Mouse (Mus musculus) embryonic facial prominence, embryonic 11.5 days (tissue): ENCODE data around the gene Spryd3. TPM values are rescaled to one million over a fixed set of nuclear protein-coding genes. Genes with fewer than 3 reads are reported as not detected.

ENCODE experiments used
- ATAC-seq: fragments of 200-750 bp; cut with Nextera tagmentation; replicated peaks from 2 replicates; pipeline ENCODE4 v1.8.0; 2017; ENCODE audit warnings: low read depth; ENCODE audit not compliant: insufficient number of reproducible peaks, low FRiP score, low TSS enrichment
- DNase-seq: peaks from one replicate; pipeline ENCODE4 v3.0.0-alpha.2; 2015; ENCODE audit warnings: low spot score
- H3K27ac ChIP-seq: fragments of 300-500 bp; sonication (generic); replicated peaks from 2 replicates; pipeline ENCODE4 v1.5.1; 2014; ENCODE audit warnings: mild to moderate bottlenecking, low read depth, low read length, control low read depth
- H3K27me3 ChIP-seq: fragments of 300-500 bp; sonication (generic); 2 replicates; pipeline ENCODE4 v1.6.1; 2014; ENCODE audit warnings: mild to moderate bottlenecking, low read length, moderate library complexity, mixed read lengths; ENCODE audit not compliant: control insufficient read depth, insufficient read depth
- H3K36me3 ChIP-seq: fragments of 300-500 bp; sonication (generic); replicated peaks from 2 replicates; pipeline ENCODE4 v1.6.1; 2014; ENCODE audit warnings: low read depth, mild to moderate bottlenecking, low read length, moderate library complexity, mixed read lengths; ENCODE audit not compliant: control insufficient read depth, insufficient read depth
- H3K4me1 ChIP-seq: fragments of 300-500 bp; sonication (generic); 2 replicates; pipeline ENCODE4 v1.6.1; 2014; ENCODE audit warnings: low read length, mixed read lengths; ENCODE audit not compliant: control insufficient read depth, insufficient read depth
- H3K4me2 ChIP-seq: fragments of 300-500 bp; sonication (generic); 2 replicates; pipeline ENCODE4 v1.6.1; 2014; ENCODE audit warnings: low read depth, mild to moderate bottlenecking, control low read depth, low read length, moderate library complexity
- H3K4me3 ChIP-seq: fragments of 300-500 bp; sonication (generic); 2 replicates; pipeline ENCODE4 v1.5.1; 2014; ENCODE audit warnings: low read depth, low read length, control low read depth
- H3K9ac ChIP-seq: fragments of 300-500 bp; sonication (generic); replicated peaks from 2 replicates; pipeline ENCODE4 v1.6.1; 2014; ENCODE audit warnings: mild to moderate bottlenecking, control low read depth, low read length
- H3K9me3 ChIP-seq: fragments of 300-500 bp; sonication (generic); replicated peaks from 2 replicates; pipeline ENCODE4 v1.6.1; 2016; ENCODE audit warnings: mild to moderate bottlenecking, low read length, inconsistent platforms, mixed read lengths; ENCODE audit not compliant: control insufficient read depth
- WGBS: fragments of 180-500 bp; shearing (Covaris S2); extraction: QIAGEN DNeasy Blood & Tissue Kit; methylation state at CpG from one replicate; pipeline ENCODE4 v1.1.7; 2014; 5-methylcytosine and 5-hydroxymethylcytosine counted together
- polyA plus RNA-seq: library from polyadenylated mRNA; unstranded; fragments of >200 nt; fragmentation: Nextera tagmentation; extraction: Ambion mirVana; gene quantifications from 2 replicates; pipeline ENCODE4 v1.2.1, GENCODE M21; 2014

Gene Spryd3
- polyA plus RNA-seq, 1 experiment from 2014 or later: 8.2 TPM

DNA sequence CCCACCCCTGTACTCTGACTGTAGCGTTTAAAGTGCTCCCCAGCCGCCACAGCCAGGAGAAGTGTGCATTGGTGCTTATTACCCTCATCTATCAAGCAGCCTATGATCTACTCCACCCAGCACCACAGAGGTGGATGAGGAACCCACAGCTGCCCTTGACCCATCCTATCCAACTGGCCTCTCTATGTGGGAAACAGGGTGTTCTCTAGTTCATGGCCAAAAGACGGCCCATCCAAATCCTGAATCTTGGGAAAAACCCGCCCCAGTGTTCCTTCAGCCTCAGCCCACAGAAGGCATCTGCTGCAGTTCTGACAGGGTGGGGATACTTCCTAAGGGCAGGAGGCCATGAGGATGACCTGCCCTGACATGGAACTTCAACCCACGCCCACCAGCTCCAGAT lies 15.5 kb downstream of the Spryd3 start:
- Histone ChIP-seq H3K27ac (no peak overlapping the region), H3K4me2 (no peak overlapping the region), H3K27me3 (no peaks in the 10 kb centered on the region), H3K9me3 (no peaks in the 10 kb centered on the region), H3K9ac (no peak overlapping the region), H3K36me3 (peaks cover 8% of the 10 kb centered on the region), H3K4me3 (no peak overlapping the region), H3K4me1 (no peaks in the 10 kb centered on the region)
- no peak for DNase-seq
- WGBS: 92% methylated on average over 5 of the region's 5 CpGs
- no peak for ATAC-seq

DNA sequence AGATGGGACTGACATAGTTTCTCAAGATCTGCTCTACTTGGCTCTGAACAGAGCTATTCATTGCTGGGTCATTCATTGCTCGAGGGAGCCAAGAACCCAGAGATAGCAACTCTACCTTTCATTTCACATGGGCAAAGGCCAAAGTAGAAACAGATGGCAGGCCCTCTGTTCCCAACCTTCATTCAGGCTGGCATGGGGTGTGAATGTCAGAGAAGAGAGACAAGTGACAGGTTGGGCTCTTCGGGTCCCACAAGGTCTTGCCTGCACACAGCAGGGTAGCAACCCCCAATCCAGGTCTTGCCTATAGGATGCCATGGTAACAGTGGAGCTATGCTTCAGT lies 16.2 kb downstream of the Spryd3 start:
- ATAC-seq (no peak), DNase-seq (no peak)
- no peaks in the 10 kb centered on the region for H3K4me1 ChIP-seq
- 60% methylated on average over 2 of the region's 2 CpGs for WGBS
- no peak overlapping the region for H3K4me3 ChIP-seq
- no peaks in the 10 kb centered on the region for H3K9me3 ChIP-seq
- no peak overlapping the region for H3K27ac ChIP-seq
- no peak overlapping the region for H3K4me2 ChIP-seq
- no peaks in the 10 kb centered on the region for H3K27me3 ChIP-seq
- H3K9ac ChIP-seq: no peak overlapping the region
- H3K36me3 ChIP-seq: peaks cover 4% of the 10 kb centered on the region

DNA sequence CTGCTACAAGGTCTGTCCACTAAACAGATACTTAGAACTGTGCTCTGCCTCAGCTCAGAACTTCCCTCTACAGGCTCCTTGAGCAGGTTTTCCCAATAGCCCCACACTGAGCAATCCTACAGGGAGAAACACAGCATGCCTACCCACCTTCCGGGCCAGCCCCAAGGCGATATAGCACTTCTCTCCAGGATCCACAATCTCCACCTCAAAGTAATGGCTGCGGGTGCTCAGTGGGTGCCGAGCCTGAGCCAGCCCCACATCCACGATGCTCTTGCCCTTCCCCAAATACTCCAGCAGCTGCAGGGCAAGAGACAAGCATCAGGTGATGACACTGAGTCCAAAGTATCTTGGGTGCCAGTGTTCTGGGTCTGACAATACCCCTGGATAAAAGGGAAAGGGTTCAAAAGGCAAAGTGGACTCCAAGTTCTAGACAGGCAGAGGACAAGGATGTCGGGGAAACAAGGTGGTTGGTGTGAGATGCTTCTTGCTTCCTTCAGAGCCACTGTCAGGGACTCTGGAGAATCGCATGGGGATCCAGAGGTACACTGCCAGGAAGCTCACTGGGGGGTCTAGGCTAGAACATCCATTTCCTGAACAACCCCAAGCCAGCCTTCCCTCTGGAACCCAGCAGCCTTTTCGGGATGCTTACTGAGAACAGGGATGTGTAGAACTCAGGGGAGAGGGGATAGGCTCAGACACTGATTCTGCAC lies 16.8 kb downstream of the Spryd3 start:
- H3K9ac ChIP-seq: no peak overlapping the region
- DNase-seq (no peak), ATAC-seq (no peak)
- WGBS: 69% methylated on average over 8 of the region's 8 CpGs
- H3K9me3 ChIP-seq: no peaks in the 10 kb centered on the region
- no peak overlapping the region for H3K27ac ChIP-seq
- H3K4me1 ChIP-seq: no peaks in the 10 kb centered on the region
- H3K4me3 ChIP-seq: no peak overlapping the region
- no peak overlapping the region for H3K4me2 ChIP-seq
- peaks cover 4% of the 10 kb centered on the region for H3K36me3 ChIP-seq
- no peaks in the 10 kb centered on the region for H3K27me3 ChIP-seq

DNA sequence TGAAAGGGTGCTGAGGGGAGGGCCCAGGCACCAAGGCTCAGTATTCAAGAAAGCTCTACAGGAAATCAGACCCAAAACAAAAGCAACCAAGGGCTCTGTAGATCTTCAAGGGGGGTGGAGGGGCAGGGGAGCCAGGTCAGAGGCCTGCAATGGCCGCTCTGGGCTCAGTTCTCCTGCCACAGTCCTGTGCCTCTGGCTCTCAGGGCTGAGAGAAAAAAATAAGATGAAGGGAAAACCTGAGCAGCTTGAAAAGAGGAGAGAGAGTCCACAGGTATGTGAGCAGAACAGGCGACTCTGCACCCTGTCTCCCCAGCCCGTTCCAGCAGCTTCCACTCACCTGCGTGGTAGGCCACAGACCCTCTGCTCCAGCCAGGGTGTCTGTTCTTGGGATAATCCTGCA lies 17.4 kb downstream of the Spryd3 start:
- ATAC-seq (no peak), DNase-seq (no peak)
- Histone ChIP-seq H3K36me3 (peaks cover 4% of the 10 kb centered on the region), H3K9ac (no peak overlapping the region; the same call in 1 of the 2 replicates), H3K27me3 (no peaks in the 10 kb centered on the region), H3K27ac (no peak overlapping the region), H3K4me3 (no peak overlapping the region), H3K4me1 (no peaks in the 10 kb centered on the region), H3K4me2 (no peak overlapping the region), H3K9me3 (no peaks in the 10 kb centered on the region)
- WGBS: 78% methylated on average over 4 of the region's 4 CpGs

DNA sequence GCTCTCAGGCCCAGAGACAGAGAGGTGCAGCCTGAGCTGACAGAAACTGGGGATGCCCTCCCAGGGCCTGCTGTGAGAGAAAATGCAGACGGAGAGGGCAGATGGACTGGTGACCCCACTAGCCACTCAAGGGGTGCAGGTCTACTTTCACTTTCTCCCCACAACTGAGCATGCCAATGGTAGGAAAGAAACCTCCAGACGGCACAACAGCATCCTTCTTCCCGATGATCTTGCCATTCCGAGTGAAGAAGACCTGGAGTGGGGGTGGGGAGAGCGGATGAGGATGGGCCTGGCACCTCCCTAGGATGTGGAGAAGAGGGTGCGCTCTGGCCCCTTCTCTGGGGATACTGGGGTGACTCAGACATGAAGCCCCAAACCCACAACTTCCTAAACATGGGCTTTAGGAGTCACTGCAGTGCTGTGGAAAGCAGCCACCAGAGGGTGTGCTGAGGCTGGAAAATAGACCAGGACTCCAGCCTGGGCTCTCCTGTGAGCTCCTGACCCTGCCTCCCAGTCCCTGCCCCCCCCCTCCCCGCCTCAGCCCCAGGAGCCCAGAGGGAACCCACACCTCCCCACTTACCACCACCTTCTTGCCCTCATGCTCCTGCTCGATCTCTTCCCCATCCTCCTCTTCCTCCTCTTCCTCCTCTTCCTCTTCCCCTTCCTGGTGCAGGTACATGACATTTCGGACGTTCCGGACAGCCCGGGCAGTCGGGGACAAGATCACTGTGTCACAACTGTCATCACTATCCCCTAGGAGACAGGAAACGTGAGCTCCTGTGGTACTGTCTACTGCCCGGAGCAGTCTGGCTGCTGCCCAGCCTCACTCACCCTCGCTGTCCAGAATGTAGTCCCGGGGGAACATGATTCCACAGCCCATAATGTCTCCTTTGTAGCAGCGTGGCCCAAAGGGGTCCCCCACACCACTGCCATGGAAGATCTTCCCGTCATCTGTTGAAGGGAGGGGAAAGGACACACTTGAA lies 18.3 kb downstream of the Spryd3 start:
- 55% methylated on average over 19 of the region's 19 CpGs for whole genome bisulfite sequencing
- no peak for ATAC-seq
- Histone ChIP-seq H3K27me3 (no peaks in the 10 kb centered on the region), H3K4me1 (no peaks in the 10 kb centered on the region), H3K27ac (no peak overlapping the region), H3K36me3 (peaks cover 4% of the 10 kb centered on the region), H3K9me3 (no peaks in the 10 kb centered on the region), H3K4me3 (no peak overlapping the region), H3K4me2 (no peak overlapping the region), H3K9ac (no peak overlapping the region; the same call in 1 of the 2 replicates)
- peak; percentile 38 for DNase-seq

DNA sequence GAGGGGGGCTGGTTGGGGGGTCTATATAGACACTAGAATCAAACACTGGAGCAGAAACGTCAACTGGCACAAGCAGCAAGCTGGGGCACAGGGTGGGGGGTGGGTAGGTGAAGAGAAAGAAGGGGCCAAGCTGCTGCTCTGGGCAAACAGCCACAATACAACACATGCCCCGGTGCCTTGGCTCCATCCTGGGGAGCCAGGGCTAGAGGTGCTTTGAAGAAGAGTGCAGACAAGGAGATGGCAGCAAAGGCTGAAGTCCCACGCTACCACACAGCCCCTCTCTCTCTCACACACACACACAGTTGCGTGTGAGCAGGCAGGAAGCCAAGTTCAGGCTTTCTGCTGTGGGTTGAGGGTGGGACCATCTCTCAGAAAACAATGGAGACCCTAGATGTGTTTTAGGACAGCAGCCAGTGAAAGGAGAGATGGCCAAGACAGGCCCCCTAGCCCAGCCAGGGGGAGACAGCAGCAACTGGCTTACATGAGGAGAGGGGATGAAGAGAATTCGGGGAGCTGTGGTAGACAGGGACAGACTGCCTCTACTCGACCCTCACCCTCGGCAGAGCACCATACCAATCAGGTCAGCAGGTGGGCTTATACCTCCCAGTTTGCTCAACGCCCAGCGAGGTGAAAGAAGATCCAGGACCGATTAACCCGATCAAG lies 19.1 kb downstream of the Spryd3 start:
- H3K4me1 ChIP-seq: no peaks in the 10 kb centered on the region
- peaks cover 4% of the 10 kb centered on the region for H3K36me3 ChIP-seq

DNA sequence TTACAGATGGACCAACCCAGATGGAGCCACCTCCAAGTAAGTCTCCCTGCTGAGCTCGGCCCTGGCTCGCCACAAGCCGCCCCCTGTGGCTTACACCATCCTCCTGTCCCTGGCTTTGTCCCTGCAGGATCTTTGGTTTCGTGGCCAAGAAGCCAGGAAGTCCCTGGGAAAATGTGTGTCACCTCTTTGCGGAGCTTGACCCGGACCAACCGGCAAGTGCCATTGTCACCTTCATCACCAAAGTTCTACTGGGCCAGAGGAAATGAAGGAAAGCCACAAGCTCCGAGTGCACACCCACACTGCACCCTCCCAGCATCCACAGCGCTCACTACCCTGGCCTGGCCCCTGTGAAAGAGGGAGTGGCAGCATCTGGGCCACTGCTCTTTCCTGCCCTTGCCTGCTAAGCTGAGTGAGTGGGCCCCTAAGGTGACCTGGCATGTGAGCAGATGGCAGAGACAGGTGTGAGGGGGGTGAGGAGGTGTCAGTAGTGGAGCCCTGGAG lies 20.3 kb downstream of the Spryd3 start:
- ATAC-seq (no peak), DNase-seq (no peak)
- WGBS: 75% methylated on average over 9 of the region's 9 CpGs
- Histone ChIP-seq H3K4me2 (no peak overlapping the region), H3K36me3 (peaks cover 4% of the 10 kb centered on the region), H3K4me1 (no peaks in the 10 kb centered on the region), H3K4me3 (no peak overlapping the region), H3K9me3 (no peaks in the 10 kb centered on the region), H3K27me3 (no peaks in the 10 kb centered on the region), H3K27ac (no peak overlapping the region), H3K9ac (no peak overlapping the region)

More for the DNA sequence above, 19.1 kb downstream of the Spryd3 start:
- no peak overlapping the region for H3K4me2 ChIP-seq
- ATAC-seq: no peak
- no peak overlapping the region for H3K9ac ChIP-seq
- 72% methylated on average over 11 of the region's 11 CpGs for WGBS
- H3K27me3 ChIP-seq: no peaks in the 10 kb centered on the region
- no peak overlapping the region for H3K4me3 ChIP-seq
- no peaks in the 10 kb centered on the region for H3K9me3 ChIP-seq
- H3K27ac ChIP-seq: no peak overlapping the region
- DNase-seq: no peak
